Mouse (Mus musculus) heart, embryonic 15.5 days (tissue): ENCODE data around the gene Krt23. TPM values are rescaled to one million over a fixed set of nuclear protein-coding genes. Genes with fewer than 3 reads are reported as not detected.

Experiments used
- ATAC-seq: fragments of 200-750 bp; cut with Nextera tagmentation; replicated peaks from 2 replicates; pipeline ENCODE4 v1.8.0; 2017; ENCODE audit warnings: low read depth, moderate TSS enrichment; ENCODE audit not compliant: insufficient number of reproducible peaks, insufficient read depth, low FRiP score
- H3K27ac ChIP-seq: fragments of 300-500 bp; sonication (generic); 2 replicates; pipeline ENCODE4 v1.5.1; 2015; ENCODE audit warnings: mild to moderate bottlenecking, inconsistent platforms
- H3K27me3 ChIP-seq: fragments of 300-500 bp; sonication (generic); 2 replicates; pipeline ENCODE4 v1.6.1; 2015; ENCODE audit warnings: inconsistent platforms
- H3K36me3 ChIP-seq: fragments of 300-500 bp; sonication (generic); 2 replicates; pipeline ENCODE4 v1.6.1; 2015; ENCODE audit warnings: mild to moderate bottlenecking, inconsistent platforms
- H3K4me1 ChIP-seq: fragments of 300-500 bp; sonication (generic); replicated peaks from 2 replicates; pipeline ENCODE4 v1.6.1; 2015; ENCODE audit warnings: inconsistent platforms
- H3K4me2 ChIP-seq: fragments of 300-500 bp; sonication (generic); 2 replicates; pipeline ENCODE4 v1.6.1; 2015; ENCODE audit warnings: inconsistent platforms, mild to moderate bottlenecking, moderate library complexity
- H3K4me3 ChIP-seq: fragments of 300-500 bp; sonication (generic); 2 replicates; pipeline ENCODE4 v1.5.1; 2015; ENCODE audit warnings: mild to moderate bottlenecking, inconsistent platforms
- H3K9ac ChIP-seq: fragments of 300-500 bp; sonication (generic); 2 replicates; pipeline ENCODE4 v1.6.1; 2015; ENCODE audit warnings: mild to moderate bottlenecking, inconsistent platforms
- H3K9me3 ChIP-seq: fragments of 300-500 bp; sonication (generic); replicated peaks from 2 replicates; pipeline ENCODE4 v1.6.1; 2016; ENCODE audit warnings: inconsistent platforms
- WGBS: fragments of 180-500 bp; shearing (Covaris S2); methylation state at CpG from one replicate; pipeline ENCODE4 v1.1.7; 2015; ENCODE audit warnings: mixed read lengths; 5-methylcytosine and 5-hydroxymethylcytosine counted together
- polyA plus RNA-seq: library from polyadenylated mRNA; unstranded; fragments of >200 nt; fragmentation: Nextera tagmentation; extraction: Ambion mirVana; gene quantifications from 2 replicates; pipeline ENCODE4 v1.2.1, GENCODE M21; 2015

The Krt23 gene
- polyA plus RNA-seq, 1 experiment from 2014 or later, result 0.35 TPM

DNA sequence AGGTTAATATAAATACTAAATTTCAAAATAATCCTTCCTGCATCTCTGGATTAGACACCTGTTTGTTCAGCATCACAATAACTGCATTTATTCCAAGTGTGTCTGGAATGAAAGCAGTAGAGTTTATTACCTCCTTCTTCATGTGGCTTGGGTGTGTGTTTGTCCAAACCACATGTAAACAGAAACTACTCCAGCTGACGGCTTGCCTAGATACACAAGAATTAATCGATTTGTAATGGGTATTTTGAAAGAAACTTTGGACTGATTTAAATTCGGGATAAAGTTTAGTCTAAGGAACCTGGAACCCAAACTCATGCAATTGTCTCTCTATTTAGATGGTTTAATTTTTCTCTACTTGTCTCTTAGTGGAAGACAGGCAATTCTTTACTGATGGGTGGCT lies 18.0 kb downstream of the Krt23 start:
- WGBS, result 71% methylated on average over 3 of the region's 3 CpGs
- no peaks in the 10 kb centered on the region for H3K36me3 ChIP-seq
- no peaks in the 10 kb centered on the region for H3K9me3 ChIP-seq
- no peak overlapping the region for H3K9ac ChIP-seq
- no peak overlapping the region for H3K27ac ChIP-seq
- no peak overlapping the region for H3K4me3 ChIP-seq
- ATAC-seq, result no peak
- H3K27me3 ChIP-seq, result no peaks in the 10 kb centered on the region
- H3K4me2 ChIP-seq, result no peak overlapping the region
- H3K4me1 ChIP-seq, result no peaks in the 10 kb centered on the region

- Histone ChIP-seq H3K27me3 (no peaks in the 10 kb centered on the region), H3K4me1 (no peaks in the 10 kb centered on the region), H3K4me2 (no peak overlapping the region), H3K9ac (no peak overlapping the region), H3K4me3 (no peak overlapping the region), H3K36me3 (no peaks in the 10 kb centered on the region), H3K9me3 (no peaks in the 10 kb centered on the region), H3K27ac (no peak overlapping the region)
- WGBS, result 65% methylated on average over 6 of the region's 6 CpGs
- no peak for ATAC-seq
These were observed 19.5 kb downstream of the Krt23 start for GRCm38 (mm10) chr11:99473433-99473832.

GRCm38 (mm10) chr11:99472405-99472804 lies 20.5 kb downstream of the Krt23 start:
- H3K4me1 ChIP-seq, result no peaks in the 10 kb centered on the region
- H3K9ac ChIP-seq, result no peak overlapping the region
- ATAC-seq, result no peak
- H3K9me3 ChIP-seq, result no peaks in the 10 kb centered on the region
- WGBS, result 58% methylated on average over 4 of the region's 4 CpGs
- H3K4me2 ChIP-seq, result no peak overlapping the region
- no peaks in the 10 kb centered on the region for H3K27me3 ChIP-seq
- no peak overlapping the region for H3K4me3 ChIP-seq
- H3K36me3 ChIP-seq, result no peaks in the 10 kb centered on the region
- H3K27ac ChIP-seq, result no peak overlapping the region

GRCm38 (mm10) chr11:99471946-99472345 lies 21.0 kb downstream of the Krt23 start:
- Histone ChIP-seq H3K36me3 (no peaks in the 10 kb centered on the region), H3K9ac (no peak overlapping the region), H3K27me3 (no peaks in the 10 kb centered on the region), H3K4me3 (no peak overlapping the region), H3K27ac (no peak overlapping the region), H3K9me3 (no peaks in the 10 kb centered on the region), H3K4me2 (no peak overlapping the region), H3K4me1 (no peaks in the 10 kb centered on the region)
- WGBS, result 82% methylated on average over 6 of the region's 6 CpGs
- ATAC-seq, result no peak

DNA sequence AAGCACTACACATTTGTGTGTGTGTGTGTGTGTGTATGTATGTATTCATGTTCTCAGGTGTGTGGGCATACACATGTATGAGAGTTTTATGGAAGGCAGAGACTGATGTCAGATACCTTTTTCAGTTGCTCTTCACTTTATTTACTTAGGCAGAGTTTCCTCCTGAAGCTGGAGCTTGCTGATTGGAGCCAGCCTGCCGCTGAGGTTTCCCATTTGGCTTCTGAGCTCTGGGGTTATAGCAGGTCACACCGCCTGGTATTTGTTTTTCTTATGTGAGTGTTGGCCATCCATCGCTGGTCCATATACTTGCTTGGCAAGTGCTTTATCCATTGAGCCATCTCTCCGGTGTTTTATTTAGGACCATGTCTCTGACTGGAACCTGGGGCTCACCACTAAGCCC lies 23.7 kb downstream of the Krt23 start:
- Histone ChIP-seq H3K4me3 (no peak overlapping the region), H3K4me1 (no peaks in the 10 kb centered on the region), H3K27me3 (no peaks in the 10 kb centered on the region), H3K36me3 (no peaks in the 10 kb centered on the region), H3K9ac (no peak overlapping the region), H3K4me2 (no peak overlapping the region), H3K9me3 (no peaks in the 10 kb centered on the region), H3K27ac (no peak overlapping the region)
- WGBS, result 75% methylated on average over 4 of the region's 4 CpGs
- no peak for ATAC-seq

DNA sequence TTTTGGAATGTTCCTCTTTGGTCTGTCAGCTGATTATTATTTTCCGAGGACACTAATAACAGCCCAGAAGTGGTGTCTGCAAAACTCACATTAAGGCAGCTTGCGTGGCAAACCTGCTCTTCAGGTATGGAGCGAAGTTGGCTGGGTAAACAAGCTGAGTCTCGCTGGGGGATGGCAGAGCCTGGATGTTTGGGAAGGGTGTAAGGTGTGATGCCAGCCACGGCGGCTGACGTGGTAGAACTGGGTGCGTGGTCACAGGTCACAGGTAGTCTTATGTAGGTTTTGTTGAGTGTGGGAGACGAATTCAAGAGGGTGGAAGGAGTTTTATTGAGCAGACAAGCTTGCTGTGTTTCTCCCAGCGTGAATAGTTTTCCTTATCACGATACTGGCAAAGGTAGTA lies 24.4 kb downstream of the Krt23 start:
- Histone ChIP-seq H3K4me2 (no peak overlapping the region), H3K27me3 (0 out of 2 replicates have a peak, but pooled peaks cover 4% of the 10 kb centered on the region), H3K4me3 (no peak overlapping the region), H3K9me3 (no peaks in the 10 kb centered on the region), H3K27ac (no peak overlapping the region), H3K36me3 (no peaks in the 10 kb centered on the region), H3K9ac (no peak overlapping the region), H3K4me1 (no peaks in the 10 kb centered on the region)
- ATAC-seq, result no peak
- 74% methylated on average over 11 of the region's 11 CpGs for WGBS

GRCm38 (mm10) chr11:99466316-99466715 lies 26.6 kb downstream of the Krt23 start:
- no peak overlapping the region for H3K4me3 ChIP-seq
- no peak overlapping the region for H3K27ac ChIP-seq
- WGBS, result 20% methylated on average over 7 of the region's 7 CpGs
- H3K9me3 ChIP-seq, result no peaks in the 10 kb centered on the region
- H3K4me1 ChIP-seq, result no peaks in the 10 kb centered on the region
- H3K9ac ChIP-seq, result no peak overlapping the region
- ATAC-seq, result no peak
- no peaks in the 10 kb centered on the region for H3K36me3 ChIP-seq
- peaks cover 7% of the 10 kb centered on the region; the same call in 1 of the 2 replicates for H3K27me3 ChIP-seq
- H3K4me2 ChIP-seq, result no peak overlapping the region

DNA sequence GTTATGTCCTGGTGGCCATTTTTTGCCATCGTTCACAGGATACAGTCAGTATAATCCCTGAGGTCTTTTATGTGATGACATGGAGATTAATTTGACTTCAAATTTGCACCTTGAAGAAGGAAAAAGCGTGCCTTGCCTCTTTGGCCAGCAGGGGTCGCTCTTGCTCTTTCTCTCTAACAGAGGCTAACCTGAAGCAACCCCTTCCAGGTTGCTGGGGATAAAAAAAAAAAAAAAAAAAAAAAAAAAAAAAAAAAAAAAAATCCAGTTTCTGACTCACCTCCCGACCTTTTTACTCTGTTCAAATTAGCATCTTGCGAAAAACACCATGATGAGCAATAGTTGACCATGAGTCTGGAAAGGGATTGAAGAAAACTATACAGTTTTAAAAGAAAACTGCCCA lies 28.1 kb downstream of the Krt23 start:
- peaks cover 7% of the 10 kb centered on the region; the same call in 1 of the 2 replicates for H3K27me3 ChIP-seq
- H3K9me3 ChIP-seq, result no peaks in the 10 kb centered on the region
- no peaks in the 10 kb centered on the region for H3K36me3 ChIP-seq
- no peak overlapping the region for H3K9ac ChIP-seq
- 4% methylated on average over 5 of the region's 5 CpGs for WGBS
- no peak overlapping the region for H3K4me2 ChIP-seq
- H3K4me1 ChIP-seq, result no peaks in the 10 kb centered on the region
- ATAC-seq, result no peak
- H3K4me3 ChIP-seq, result no peak overlapping the region
- H3K27ac ChIP-seq, result no peak overlapping the region

DNA sequence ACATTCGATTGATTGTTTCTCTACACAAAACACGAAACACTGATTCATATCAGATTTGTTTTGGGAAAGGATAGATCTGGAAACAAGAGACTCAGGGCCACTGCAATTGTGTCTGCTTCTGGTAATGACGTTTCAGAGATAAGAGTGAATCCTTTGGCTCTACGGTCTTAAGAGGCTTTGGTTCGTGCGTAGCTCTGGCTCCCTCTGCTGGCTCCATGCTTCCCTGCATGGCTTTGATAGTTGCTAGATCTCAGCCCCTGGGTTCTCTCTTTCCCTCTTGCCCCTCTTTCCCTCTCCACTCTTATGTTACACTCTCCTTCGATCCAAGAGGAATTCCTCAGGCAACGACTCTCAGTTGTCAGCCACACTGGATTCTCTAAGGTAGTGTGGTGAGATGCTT lies 29.8 kb downstream of the Krt23 start:
- no peak overlapping the region for H3K4me3 ChIP-seq
- H3K9me3 ChIP-seq, result no peaks in the 10 kb centered on the region
- 10% methylated on average over 8 of the region's 8 CpGs for WGBS
- no peaks in the 10 kb centered on the region for H3K36me3 ChIP-seq
- H3K9ac ChIP-seq, result no peak overlapping the region
- ATAC-seq, result no peak
- peaks cover 7% of the 10 kb centered on the region; the same call in 1 of the 2 replicates for H3K27me3 ChIP-seq
- H3K4me2 ChIP-seq, result no peak overlapping the region
- no peak overlapping the region for H3K27ac ChIP-seq
- no peaks in the 10 kb centered on the region for H3K4me1 ChIP-seq

GRCm38 (mm10) chr11:99461736-99462135 lies 31.2 kb downstream of the Krt23 start:
- H3K27me3 ChIP-seq, result peaks cover 7% of the 10 kb centered on the region; the same call in 1 of the 2 replicates
- H3K4me1 ChIP-seq, result no peaks in the 10 kb centered on the region
- WGBS, result 72% methylated on average over 7 of the region's 7 CpGs
- H3K9me3 ChIP-seq, result no peaks in the 10 kb centered on the region
- no peak overlapping the region for H3K4me3 ChIP-seq
- H3K4me2 ChIP-seq, result no peak overlapping the region
- no peaks in the 10 kb centered on the region for H3K36me3 ChIP-seq
- H3K9ac ChIP-seq, result no peak overlapping the region
- H3K27ac ChIP-seq, result no peak overlapping the region
- no peak for ATAC-seq

- Histone ChIP-seq H3K9ac (no peak overlapping the region), H3K4me3 (no peak overlapping the region), H3K9me3 (no peaks in the 10 kb centered on the region), H3K27ac (no peak overlapping the region), H3K4me2 (no peak overlapping the region), H3K36me3 (no peaks in the 10 kb centered on the region), H3K27me3 (peaks cover 6% of the 10 kb centered on the region; the same call in 1 of the 2 replicates), H3K4me1 (no peaks in the 10 kb centered on the region)
- 54% methylated on average over 7 of the region's 7 CpGs for WGBS
- ATAC-seq, result no peak
These were observed 34.0 kb downstream of the Krt23 start for GRCm38 (mm10) chr11:99458887-99459286.

DNA sequence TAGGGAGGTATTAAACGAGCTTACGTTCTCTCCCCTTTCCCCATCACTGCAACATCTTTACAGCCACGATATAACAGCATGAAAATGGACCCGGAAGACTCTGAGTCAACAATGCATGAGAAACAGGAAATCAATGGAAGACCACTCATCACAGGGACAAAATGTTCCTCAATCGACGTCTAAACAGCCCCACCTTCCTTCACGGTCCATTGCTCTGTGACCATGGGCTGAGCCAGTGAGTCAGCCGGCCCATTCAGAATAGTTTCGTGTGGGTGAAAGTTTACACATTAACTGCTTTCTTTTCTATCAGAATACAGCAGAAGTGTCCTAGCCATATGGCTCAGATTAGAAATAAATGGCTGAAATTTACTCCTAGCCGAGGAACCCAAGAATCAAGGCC lies 38.2 kb downstream of the Krt23 start:
- WGBS, result 75% methylated on average over 10 of the region's 10 CpGs
- Histone ChIP-seq H3K4me3 (no peak overlapping the region), H3K4me1 (no peaks in the 10 kb centered on the region), H3K9me3 (no peaks in the 10 kb centered on the region), H3K27me3 (no peaks in the 10 kb centered on the region), H3K4me2 (no peak overlapping the region), H3K27ac (no peak overlapping the region), H3K36me3 (no peaks in the 10 kb centered on the region), H3K9ac (no peak overlapping the region)
- no peak for ATAC-seq
